Mouse (Mus musculus) urinary bladder, adult 2 months (tissue): Measurements from ENCODE around the gene Ece2. TPM values are rescaled to one million over a fixed set of nuclear protein-coding genes. Genes with fewer than 3 reads are reported as not detected.

ENCODE experiments used
- DNase-seq: peaks from one replicate; pipeline ENCODE4 v3.0.0; 2022; ENCODE audit warnings: low spot score
- polyA plus RNA-seq: library from polyadenylated mRNA; depleted of rRNA; stranded (reverse); fragments of >200 nt; gene quantifications from 2 replicates; pipeline ENCODE4 v1.2.3, GENCODE M21; 2012; rRNA removed

The Ece2 gene
- polyA plus RNA-seq, 1 experiment, result 2.5 TPM

DNA sequence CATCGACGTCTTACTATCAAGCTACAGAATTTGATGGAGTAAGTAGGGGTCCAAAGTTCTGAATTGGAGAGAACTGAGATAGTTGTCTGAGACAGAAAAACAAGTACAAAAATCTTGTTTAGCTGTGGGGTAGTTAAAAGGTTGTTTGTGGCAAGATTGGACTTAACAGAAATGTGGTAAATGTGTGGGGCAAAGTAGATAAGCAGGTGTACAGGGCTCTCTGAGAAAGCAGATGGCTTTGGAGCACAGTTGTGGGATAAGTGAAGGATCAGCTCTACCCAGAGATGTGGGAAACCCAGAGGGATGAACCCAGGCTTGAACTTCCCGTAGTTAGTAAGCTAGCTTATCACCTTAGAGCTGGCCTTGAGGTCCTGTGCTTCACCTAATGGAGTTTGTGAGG, 61.1 kb downstream of the Ece2 start:
- DNase-seq, result no peak

DNA sequence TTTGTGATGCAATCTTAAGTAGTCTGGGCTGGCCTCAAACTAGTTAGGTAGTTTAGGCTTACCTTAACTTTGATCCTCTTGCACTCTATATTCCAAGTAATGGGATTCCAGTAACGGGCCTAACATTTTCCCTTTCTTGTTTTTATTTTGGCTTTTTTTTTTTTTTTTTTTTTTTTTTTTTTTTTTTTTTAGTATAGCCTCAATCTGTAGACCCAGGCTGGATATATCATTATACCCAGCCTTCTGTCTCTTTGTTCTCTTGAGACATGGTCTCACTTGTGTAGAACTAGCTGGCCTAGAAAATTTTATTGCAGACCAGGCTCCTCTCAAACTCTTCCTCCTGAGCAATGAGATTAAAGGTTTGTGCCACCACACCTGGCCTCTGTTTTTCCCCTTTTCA, 62.0 kb downstream of the Ece2 start:
- no peak for DNase-seq

DNA sequence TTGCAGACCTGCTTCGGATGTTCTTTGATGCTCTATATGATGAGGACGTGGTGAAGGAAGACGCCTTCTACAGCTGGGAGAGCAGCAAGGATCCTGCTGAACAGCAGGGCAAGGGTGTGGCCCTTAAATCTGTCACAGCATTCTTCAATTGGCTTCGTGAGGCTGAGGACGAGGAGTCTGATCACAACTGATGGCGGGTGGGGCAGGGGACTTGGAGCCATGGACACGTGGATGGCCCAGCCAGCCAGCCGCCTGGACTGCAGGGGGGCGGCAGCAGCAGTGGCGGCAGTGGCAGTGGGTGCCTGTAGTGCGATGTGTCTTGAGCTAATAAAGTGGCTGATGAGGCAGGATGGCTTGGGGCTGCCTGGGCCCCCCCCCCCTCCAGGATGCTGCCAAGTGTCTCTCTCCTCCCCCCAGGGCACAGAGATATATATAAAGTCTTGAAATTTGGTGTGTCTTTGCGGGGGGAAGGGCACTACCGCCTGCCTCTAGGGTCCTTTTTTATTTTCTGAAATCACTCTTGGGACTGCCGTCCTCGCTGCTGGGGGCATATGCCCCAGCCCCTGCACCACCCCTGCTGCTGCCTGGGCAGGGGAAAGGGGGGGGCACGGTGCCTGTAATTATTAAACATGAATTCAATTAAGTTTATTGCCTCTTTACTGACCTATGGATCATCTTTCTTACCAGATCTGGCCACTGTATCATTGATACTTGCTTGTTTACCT, 62.8 kb downstream of the Ece2 start:
- DNase-seq, result no peak

DNA sequence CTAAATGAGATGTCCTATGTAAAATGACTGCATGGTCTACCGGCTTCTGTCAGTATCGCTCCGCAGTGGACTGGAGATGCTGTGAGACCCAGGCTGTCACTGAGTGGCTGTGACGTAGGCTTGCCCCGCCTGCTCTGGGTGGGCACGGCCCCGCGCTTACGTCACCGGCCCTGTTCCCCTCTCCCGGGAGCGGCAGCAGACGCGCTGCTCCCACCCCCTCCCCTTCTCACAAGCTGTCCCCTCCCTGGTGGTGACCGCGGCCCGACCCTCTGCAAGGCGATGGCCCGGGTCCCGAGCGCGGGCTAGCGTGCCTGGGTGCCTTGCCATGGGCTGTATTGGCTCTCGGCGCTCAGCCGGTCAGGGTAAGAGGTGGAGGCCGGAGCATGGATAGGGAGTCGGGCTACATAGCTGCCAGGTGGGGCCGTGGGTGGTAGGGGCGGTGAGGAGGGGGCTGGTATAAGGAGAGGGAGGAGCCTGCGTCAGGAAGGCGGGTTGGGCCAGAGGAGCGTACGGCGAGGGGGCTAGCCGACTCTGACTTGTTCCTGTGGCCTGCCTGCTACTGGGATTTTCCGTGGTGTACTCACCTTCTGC, 63.6 kb downstream of the Ece2 start, which contains the start of gene Fam131a:
TSS of gene Fam131a (plus strand) at position 131 of the 591 bp plus-strand sequence.
- DNase-seq, result peak; percentile 54

DNA sequence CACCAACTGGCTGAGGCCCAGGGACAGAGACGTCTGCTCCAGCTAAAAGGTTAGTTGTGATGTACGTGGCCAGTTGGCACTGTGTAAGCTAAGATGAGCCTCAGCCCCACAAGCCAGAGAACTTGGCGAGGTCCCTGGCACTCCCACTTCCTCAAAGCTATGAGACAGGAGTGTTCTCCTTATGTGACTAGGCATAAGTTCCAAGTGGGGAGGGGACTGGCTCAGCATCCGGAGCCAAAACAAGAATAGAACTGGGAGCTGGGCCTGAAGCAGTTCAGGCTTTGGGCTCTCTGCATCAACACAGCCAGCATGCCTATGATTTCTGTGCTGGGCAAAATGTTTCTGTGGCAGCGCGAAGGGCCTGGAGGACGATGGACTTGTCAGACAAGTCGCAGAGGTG, 65.2 kb downstream of the Ece2 start:
- DNase-seq, result no peak

DNA sequence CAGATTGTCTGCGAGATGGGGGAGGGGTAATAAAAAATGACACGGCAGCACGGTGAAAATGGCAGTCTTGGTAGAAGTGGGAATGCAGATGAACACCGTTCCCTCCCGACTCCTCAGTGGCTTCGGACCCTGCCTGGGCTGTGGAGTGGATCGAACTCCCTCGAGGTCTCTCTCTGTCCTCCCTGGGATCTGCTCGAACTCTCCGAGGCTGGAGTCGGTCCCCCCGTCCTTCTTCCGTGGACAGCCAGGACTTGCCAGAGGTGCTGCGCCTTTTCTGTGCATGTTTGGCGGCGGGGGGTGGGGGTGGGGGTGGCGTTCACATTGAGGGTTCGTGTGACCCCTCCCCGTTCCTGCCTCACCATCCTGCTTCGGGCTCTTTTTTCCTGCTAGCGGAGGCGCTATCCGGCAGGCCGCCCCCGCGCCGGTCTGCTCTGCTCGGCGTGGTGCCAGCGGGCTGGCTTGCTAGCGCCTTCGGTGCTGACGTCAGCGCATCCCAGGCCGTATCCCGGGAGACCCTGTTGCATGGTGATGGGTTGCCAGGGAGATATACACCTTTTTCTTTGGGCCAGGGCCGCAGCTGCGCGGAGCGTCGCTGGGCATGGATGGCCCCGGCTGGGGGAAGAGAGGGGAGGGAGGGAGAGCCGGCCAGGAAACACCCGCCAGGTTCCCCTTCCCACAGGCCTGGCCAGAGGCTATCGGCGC, 66.1 kb downstream of the Ece2 start:
- DNase-seq, result peak; percentile 67

Other genes starting within 250 kb of the Ece2 start
- 128 and 170 TPM in 2 replicates for gene Abcc5, start 203.4 kb upstream of the Ece2 start, polyA plus RNA-seq
- gene Eif2b5, start 131.0 kb upstream of the Ece2 start, polyA plus RNA-seq, result 33.2 and 34.2 TPM in 2 replicates
- gene Dvl3, start 112.8 kb upstream of the Ece2 start, polyA plus RNA-seq, result 22.5 and 38.0 TPM in 2 replicates
- gene Ap2m1, start 94.3 kb upstream of the Ece2 start, polyA plus RNA-seq, result 411 and 488 TPM in 2 replicates
- 40.8 and 41.5 TPM in 2 replicates for gene Abcf3, start 81.3 kb upstream of the Ece2 start, polyA plus RNA-seq
- gene Vwa5b2, start 40.4 kb upstream of the Ece2 start, polyA plus RNA-seq, result 4.1 and 7.0 TPM in 2 replicates
- gene Eef1akmt4, start 18.2 kb upstream of the Ece2 start, polyA plus RNA-seq, result 7.5 and 10.4 TPM in 2 replicates
- gene Gm49333, start 18.2 kb upstream of the Ece2 start, polyA plus RNA-seq, result not detected in 2 replicates
- 12.4 and 16.1 TPM in 2 replicates for gene Alg3, start 18.1 kb upstream of the Ece2 start, polyA plus RNA-seq
- gene Camk2n2, start 8.5 kb upstream of the Ece2 start, polyA plus RNA-seq, result 1.8 and 1.9 TPM in 2 replicates
- gene Psmd2, start 21.8 kb downstream of the Ece2 start, polyA plus RNA-seq, result 126 and 133 TPM in 2 replicates
- gene Eif4g1, start 38.5 kb downstream of the Ece2 start, polyA plus RNA-seq, result 199 and 209 TPM in 2 replicates
- gene Fam131a, start 63.4 kb downstream of the Ece2 start, polyA plus RNA-seq, result 14.4 and 18.1 TPM in 2 replicates
- gene Polr2h, start 87.8 kb downstream of the Ece2 start, polyA plus RNA-seq, result 36.3 and 40.9 TPM in 2 replicates
- gene Clcn2, start 87.9 kb downstream of the Ece2 start, polyA plus RNA-seq, result 12.8 and 14.0 TPM in 2 replicates
- 18.1 and 18.5 TPM in 2 replicates for gene Chrd, start 103.3 kb downstream of the Ece2 start, polyA plus RNA-seq
- 3.0 and 3.4 TPM in 2 replicates for gene Thpo, start 104.7 kb downstream of the Ece2 start, polyA plus RNA-seq